10 mouse cellular contexts compared by ENCODE assay signal in the genomic region with DNA sequence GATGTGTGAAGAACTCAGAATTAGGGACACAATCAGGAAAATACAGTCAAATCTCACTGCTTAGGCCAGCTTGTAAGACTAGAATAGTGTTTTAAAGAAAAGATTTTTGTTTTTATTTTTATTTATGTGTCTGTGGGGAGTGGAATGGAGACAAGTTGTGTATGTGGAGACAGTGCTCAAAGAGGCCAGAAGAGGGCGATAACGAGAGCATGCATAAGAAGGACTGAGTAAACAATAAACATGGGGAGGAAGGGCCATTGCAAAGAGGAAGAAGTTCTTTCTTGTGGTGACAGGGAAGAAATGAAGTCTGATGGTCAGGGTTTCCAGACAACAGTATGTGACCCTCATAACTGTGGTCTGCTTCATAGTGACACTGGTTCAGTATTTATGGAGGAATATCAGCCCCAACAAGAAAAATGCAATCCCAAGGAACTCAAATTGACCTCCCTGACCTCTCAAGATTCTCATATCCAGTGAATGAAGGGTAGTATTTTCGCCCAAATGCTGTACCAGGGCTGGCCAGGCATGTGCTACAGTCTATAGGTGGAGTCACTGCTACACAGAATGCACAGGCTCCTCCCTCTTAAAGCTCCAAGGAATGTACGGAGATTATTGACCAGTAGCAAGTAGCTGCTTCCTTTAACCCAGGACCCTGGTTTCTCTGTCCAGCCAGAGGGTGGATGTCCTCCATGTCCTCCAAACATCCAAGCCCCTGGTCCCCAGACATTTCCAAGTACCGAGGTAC. TPM values are rescaled to one million over a fixed set of nuclear protein-coding genes. Genes with fewer than 3 reads are reported as not detected.
DNase-seq lines count a peak whose midpoint lies in the region; ATAC-seq lines count a peak whose summit lies in the region.
"Had no signal": no experiment of that assay in that cellular context is flagged by ENCODE, and none has a peak within 500 bp of the region (broad histone marks: within the 10 kb centered on the region; RNA-seq: fewer than 3 reads in every experiment).

No protein-coding gene starts in this region.

- no peak overlapping the region for H3K4me3 ChIP-seq in midbrain, embryonic 14.5 days (replicated peaks; ENCODE audit: low read depth, low read length)
- H3K4me3 ChIP-seq in midbrain, embryonic 10.5 days, result no peak overlapping the region
- no peak overlapping the region for H3K4me3 ChIP-seq in forebrain, embryonic 11.5 days (ENCODE audit: low read depth, low read length)
- H3K4me3 ChIP-seq: limb, embryonic 12.5 days had no signal

- intact Hi-C loops in gastrocnemius, postnatal 14 days (cut with DNase I; ENCODE audit: low total_unique reads), result no loop called here

- WGBS in midbrain, embryonic 14.5 days, result 60% methylated on average over 5 of the region's 5 CpGs
- 59% methylated on average over 5 of the region's 5 CpGs for WGBS in midbrain, embryonic 10.5 days
- WGBS in forebrain, embryonic 11.5 days, result 50% methylated on average over 5 of the region's 5 CpGs

- H3K36me3 ChIP-seq in midbrain, embryonic 14.5 days (ENCODE audit: control insufficient read depth, insufficient read depth, low read length), result peaks cover 7% of the 10 kb centered on the region
- H3K36me3 ChIP-seq in midbrain, embryonic 10.5 days, result no peaks in the 10 kb centered on the region
- no peaks in the 10 kb centered on the region for H3K36me3 ChIP-seq in forebrain, embryonic 11.5 days (ENCODE audit: control insufficient read depth, insufficient read depth, low read length)
- H3K36me3 ChIP-seq: limb, embryonic 12.5 days had no signal

- H3K4me1 ChIP-seq in midbrain, embryonic 14.5 days (ENCODE audit: control insufficient read depth, insufficient read depth, low read length), result no peaks in the 10 kb centered on the region
- H3K4me1 ChIP-seq in midbrain, embryonic 10.5 days, result no peaks in the 10 kb centered on the region; the same call in 1 of the 2 replicates
- H3K4me1 ChIP-seq in forebrain, embryonic 11.5 days (replicated peaks; ENCODE audit: control insufficient read depth, insufficient read depth, low read length), result no peaks in the 10 kb centered on the region

- H3K9me3 ChIP-seq in midbrain, embryonic 14.5 days (ENCODE audit: control insufficient read depth, low read length), result no peaks in the 10 kb centered on the region
- no peaks in the 10 kb centered on the region for H3K9me3 ChIP-seq in midbrain, embryonic 10.5 days (replicated peaks)
- H3K9me3 ChIP-seq in forebrain, embryonic 11.5 days (ENCODE audit: control insufficient read depth, low read length), result no peaks in the 10 kb centered on the region
- H3K9me3 ChIP-seq: limb, embryonic 12.5 days had no signal

- H3K4me2 ChIP-seq in midbrain, embryonic 14.5 days (ENCODE audit: low read length), result no peak overlapping the region
- no peak overlapping the region for H3K4me2 ChIP-seq in forebrain, embryonic 11.5 days (ENCODE audit: low read depth, low read length, severe bottlenecking)
- H3K4me2 ChIP-seq: limb, embryonic 12.5 days had no signal

- peak; percentile 60 to 74 for DNase-seq in cerebellum, postnatal 10 days
- DNase-seq in cerebellum, postnatal 4 days (ENCODE audit: low spot score in 2 of 2), result no peak
- DNase-seq in midbrain, embryonic 14.5 days, result peak; percentile 37
- no peak for DNase-seq in midbrain, embryonic 10.5 days (ENCODE audit: low spot score)
- peak; percentile 68 to 81 for DNase-seq in kidney, postnatal 36 days
- peak; percentile 28 for DNase-seq in thymus, postnatal 14 days
- DNase-seq in forebrain, embryonic 11.5 days (ENCODE audit: low spot score), result no peak
- no peak for DNase-seq in gastrocnemius, postnatal 14 days

- H3K9ac ChIP-seq in midbrain, embryonic 14.5 days (replicated peaks; ENCODE audit: low read length), result no peak overlapping the region
- H3K9ac ChIP-seq in forebrain, embryonic 11.5 days (ENCODE audit: low read length), result no peak overlapping the region
- H3K9ac ChIP-seq: limb, embryonic 12.5 days had no signal

- no peak overlapping the region for H3K27ac ChIP-seq in midbrain, embryonic 14.5 days (replicated peaks; ENCODE audit: low read depth, low read length)
- H3K27ac ChIP-seq in midbrain, embryonic 10.5 days (replicated peaks), result no peak overlapping the region
- H3K27ac ChIP-seq in forebrain, embryonic 11.5 days (ENCODE audit: low read depth, low read length), result no peak overlapping the region
- H3K27ac ChIP-seq: limb, embryonic 12.5 days had no signal

- no peak for ATAC-seq in midbrain, embryonic 14.5 days (ENCODE audit: low FRiP score, low TSS enrichment)
- ATAC-seq in forebrain, embryonic 11.5 days (replicated peaks; ENCODE audit: low FRiP score), result no peak

- no peaks in the 10 kb centered on the region for H3K27me3 ChIP-seq in midbrain, embryonic 14.5 days (ENCODE audit: control insufficient read depth, insufficient read depth, low read length)
- H3K27me3 ChIP-seq in midbrain, embryonic 10.5 days (ENCODE audit: low read depth, poor library complexity, severe bottlenecking), result no peaks in the 10 kb centered on the region
- no peaks in the 10 kb centered on the region for H3K27me3 ChIP-seq in forebrain, embryonic 11.5 days (ENCODE audit: control insufficient read depth, insufficient read depth, low read length)
- H3K27me3 ChIP-seq: limb, embryonic 12.5 days had no signal

RNA-seq across cellular contexts. Expression of gene Timp3, which starts 56.8 kb away (rescaled TPM):
- polyA plus RNA-seq in midbrain, embryonic 14.5 days (2014; fragmentation: Nextera tagmentation; extraction: Ambion mirVana), result 13.2 and 23.5 TPM in 2 replicates
- polyA plus RNA-seq in midbrain, embryonic 10.5 days (2016; fragmentation: Nextera tagmentation; extraction: Ambion mirVana), result 21.2 and 25.7 TPM in 2 replicates
- 20.4 and 21.1 TPM in 2 replicates for polyA plus RNA-seq in forebrain, embryonic 11.5 days (2014; fragmentation: Nextera tagmentation; extraction: Ambion mirVana)
- 10 to 100 TPM; 80.1 to 91.6 TPM for total RNA-seq in gastrocnemius, postnatal 14 days (2021)
- total RNA-seq: MEL had no signal

Comparison
In these comparisons a context has a peak if more than half of its experiments do, and no peak if none do; other contexts are left out.
1. DNase-seq: peak in cerebellum, postnatal 10 days (2 of 2), midbrain, embryonic 14.5 days (single experiment), kidney, postnatal 36 days (2 of 2) and thymus, postnatal 14 days (single experiment); none in cerebellum, postnatal 4 days (0 of 2), midbrain, embryonic 10.5 days (single experiment), forebrain, embryonic 11.5 days (single experiment) and gastrocnemius, postnatal 14 days (single experiment).